Mouse (Mus musculus) kidney, adult 2 months (tissue): ENCODE results near the gene Plcb3.

ENCODE experiments used
- CTCF ChIP-seq: fragments of 200-500 bp; conservative IDR thresholded peaks from 2 replicates; pipeline ENCODE4 v1.5.1; 2011; ENCODE audit warnings: low read depth, mild to moderate bottlenecking, control low read depth, low read length, moderate library complexity, mixed read lengths; ENCODE audit not compliant: insufficient read depth, insufficient read length
- POLR2A ChIP-seq: fragments of 200-500 bp; IDR thresholded peaks from one replicate; pipeline ENCODE4 v1.6.1; 2011; ENCODE audit warnings: low read depth, low read length, control low read depth

GRCm38 (mm10) chr19:6948186-6948585, 28.1 kb downstream of the Plcb3 start:
- TF ChIP-seq CTCF (no peak), POLR2A (no peak)
